Comparison of ENCODE assay signal across 8 mouse cellular contexts in the genomic region with DNA sequence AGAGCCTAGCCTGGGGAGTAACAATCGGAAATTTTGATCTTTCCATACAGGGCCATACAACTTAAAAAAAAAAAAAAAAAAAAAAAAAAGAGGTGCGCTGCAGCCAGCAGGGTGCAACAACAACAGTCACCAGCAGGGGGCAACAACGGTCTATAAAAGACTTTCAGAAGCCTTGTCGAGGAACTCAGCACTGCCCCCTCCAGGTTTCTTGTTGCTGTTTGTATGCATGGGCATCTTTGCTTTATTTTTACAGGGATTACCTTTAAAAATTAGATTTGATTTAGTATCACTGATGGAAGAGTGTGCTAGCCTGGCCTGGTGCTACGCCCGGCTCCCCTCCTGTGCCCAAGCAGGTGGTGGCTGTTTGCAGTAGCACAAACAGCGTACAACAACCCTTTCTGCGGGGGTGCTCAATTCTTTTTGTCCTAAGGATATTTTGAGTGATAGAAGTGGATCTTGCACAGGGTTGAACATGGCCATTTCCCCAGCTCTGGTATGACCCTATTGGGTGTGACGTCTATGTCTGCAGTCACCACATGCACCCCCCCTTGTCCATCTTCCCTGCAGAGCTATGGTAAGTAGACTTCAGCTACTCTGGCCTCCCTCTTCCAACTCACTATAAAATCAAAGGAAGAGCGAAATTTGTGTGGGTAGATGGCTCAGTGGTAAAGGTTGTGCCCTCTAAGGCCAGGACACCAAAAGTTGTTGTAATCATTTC. TPM values are rescaled to one million over a fixed set of nuclear protein-coding genes. Genes with fewer than 3 reads are reported as not detected.
A peak's percentile ranks its signal among the peaks of the same experiment; 100 is the strongest.
DNase-seq lines count a peak whose midpoint lies in the region; ATAC-seq and TF ChIP-seq lines count a peak whose summit lies in the region.

No protein-coding gene starts in this region.

- no peak overlapping the region for H3K4me3 ChIP-seq in C2C12 (ENCODE audit: insufficient read depth, poor library complexity, severe bottlenecking)
- no peak overlapping the region for H3K4me3 ChIP-seq in liver, embryonic 14.5 days (ENCODE audit: insufficient read depth in 1 of 2, low read depth in 2 of 2, low read length in 2 of 2)

- TF ChIP-seq CTCF in C2C12 (IDR thresholded peaks at IDR 0.05; ENCODE audit: control insufficient read depth, insufficient read depth, insufficient read length), result peak; percentile 62
- TF ChIP-seq CTCF in liver, embryonic 14.5 days (IDR thresholded peaks at IDR 0.05; ENCODE audit: low read depth), result peak; percentile 86

- H3K79me3 ChIP-seq in C2C12 (ENCODE audit: low read depth), result no peaks in the 10 kb centered on the region

- peak; percentile 85 to 96 for DNase-seq in adrenal gland, adult (ENCODE audit: inconsistent age in 2 of 2, low spot score in 1 of 2)
- DNase-seq in embryo, embryonic 10.5 days (ENCODE audit: low spot score), result peak; percentile 97
- DNase-seq in gastrocnemius, postnatal 4 days (ENCODE audit: low spot score in 2 of 2), result peak; percentile 87 to 96
- DNase-seq in kidney, postnatal 10 days, result peak; percentile 98
- peak; percentile 61 to 69 (median 63) for DNase-seq in liver, embryonic 14.5 days (ENCODE audit: low read depth in 3 of 3, low spot score in 3 of 3)
- DNase-seq in ovary, adult 18-20 months (ENCODE audit: low spot score), result peak; percentile 65
- peak; percentile 92 for DNase-seq in thymus, postnatal 0 days (ENCODE audit: low spot score)

- no peak overlapping the region for H3K9ac ChIP-seq in liver, embryonic 14.5 days (replicated peaks)

- H3K27ac ChIP-seq in liver, embryonic 14.5 days, result no peak overlapping the region

- no peak overlapping the region for H3K4me2 ChIP-seq in liver, embryonic 14.5 days (ENCODE audit: low read depth)

- 35% methylated on average over 10 of the region's 10 CpGs for WGBS in liver, embryonic 14.5 days (ENCODE audit: insufficient replicate concordance)

- no peak overlapping the region for H3ac ChIP-seq in C2C12 (ENCODE audit: control insufficient read depth, insufficient read length, low read depth)

- ATAC-seq in liver, embryonic 14.5 days (ENCODE audit: insufficient read depth), result no peak

- no peaks in the 10 kb centered on the region for H3K9me3 ChIP-seq in liver, embryonic 14.5 days (ENCODE audit: control insufficient read depth, low read length)

- no peaks in the 10 kb centered on the region for H3K36me3 ChIP-seq in C2C12 (ENCODE audit: control insufficient read depth, insufficient read depth)
- no peaks in the 10 kb centered on the region for H3K36me3 ChIP-seq in liver, embryonic 14.5 days (replicated peaks; ENCODE audit: control insufficient read depth, insufficient read depth, low read depth)

- no peak for TF ChIP-seq EP300 in liver, embryonic 14.5 days (IDR thresholded peaks at IDR 0.05; ENCODE audit: low read depth)

- H3K4me1 ChIP-seq in liver, embryonic 14.5 days (replicated peaks; ENCODE audit: control insufficient read depth in 2 of 2, insufficient read depth in 2 of 2, low read length in 1 of 2), result no peaks in the 10 kb centered on the region

- peaks cover 64% of the 10 kb centered on the region for H3K27me3 ChIP-seq in C2C12 (ENCODE audit: control insufficient read depth, insufficient read depth, insufficient read length)
- H3K27me3 ChIP-seq in liver, embryonic 14.5 days (ENCODE audit: control insufficient read depth, insufficient read depth, low read length), result no peaks in the 10 kb centered on the region

- no peaks in the 10 kb centered on the region for H3K79me2 ChIP-seq in C2C12 (ENCODE audit: control insufficient read depth, insufficient read depth)

TF ChIP-seq in C2C12, 6 proteins besides CTCF, POLR2A, EP300 and RAD21:
- no peak for TF ChIP-seq MAX (IDR thresholded peaks at IDR 0.05)
- no peak for TF ChIP-seq MYOD1 (IDR thresholded peaks at IDR 0.05; ENCODE audit: control insufficient read depth, insufficient read length, low read depth)

RNA-seq across cellular contexts. Expression of gene Cfap46, which starts 35.4 kb away (rescaled TPM):
- 0.15 TPM for polyA plus RNA-seq in C2C12 (2012; fragmentation: generic; extraction: Trizol)
- total RNA-seq in gastrocnemius, postnatal 4 days (2021), result under 1 TPM; 0.17 to 0.52 TPM
- polyA plus RNA-seq in liver, embryonic 14.5 days (2012; rRNA removed), result 0.01 TPM in 1 of 2 replicates, not detected in the other
- not detected in 2 replicates for polyA plus RNA-seq in liver, embryonic 14.5 days (2014; fragmentation: Nextera tagmentation; extraction: Ambion mirVana)
- 0.33 and 0.44 TPM in 2 replicates for polyA plus RNA-seq in thymus, postnatal 0 days (2015; fragmentation: Nextera tagmentation; extraction: Ambion mirVana)
